Mouse (Mus musculus): ENCODE measurements around the gene Arid1b.

GRCm38 (mm10) chr17:5107501-5107900, 113.4 kb downstream of the Arid1b start:
- no peak for TF ChIP-seq ZKSCAN1 (IDR thresholded peaks at IDR 0.05; ENCODE audit: borderline replicate concordance, low read depth, low read length)
- TF ChIP-seq MAX (IDR thresholded peaks at IDR 0.05; ENCODE audit: low read length), result no peak
- no peak for TF ChIP-seq CTCF (conservative IDR thresholded peaks at IDR 0.05 in 1 of 2, IDR thresholded peaks at IDR 0.05 in 1 of 2; ENCODE audit: low read depth in 2 of 2, low read length in 2 of 2)
- TF ChIP-seq MAZ (IDR thresholded peaks at IDR 0.05; ENCODE audit: low read depth, low read length), result no peak

Measured in CH12.LX (cell line).